Mouse (Mus musculus) bone marrow, adult 2 months (tissue): Measurements from ENCODE around the gene Dlgap1.

ENCODE experiments used
- CTCF ChIP-seq: fragments of 200-500 bp; IDR thresholded peaks from 2 replicates; pipeline ENCODE4 v1.5.1; 2011; ENCODE audit warnings: low read length, control low read depth; ENCODE audit not compliant: control insufficient read depth, insufficient read depth
- POLR2A ChIP-seq: fragments of 200-500 bp; IDR thresholded peaks from 2 replicates; pipeline ENCODE4 v1.6.1; 2011; ENCODE audit warnings: low read depth, mild to moderate bottlenecking, control low read depth, low read length, borderline replicate concordance; ENCODE audit not compliant: control insufficient read depth

GRCm38 (mm10) chr17:70795196-70795595, 826.3 kb downstream of the Dlgap1 start:
- TF ChIP-seq POLR2A (no peak), CTCF (no peak)
